Mouse (Mus musculus) CH12.LX (cell line): ENCODE measurements around the gene P2ry14. TPM values are rescaled to one million over a fixed set of nuclear protein-coding genes. Genes with fewer than 3 reads are reported as not detected.

Experiments used
- DNase-seq: peaks from one replicate; pipeline ENCODE4 v3.0.0-alpha.2; 2013; ENCODE audit errors: extremely low read depth
- H3K27ac ChIP-seq: 2 replicates; pipeline ENCODE4 v1.5.1; 2012; ENCODE audit warnings: low read depth, mild to moderate bottlenecking, control low read depth, moderate library complexity; ENCODE audit not compliant: insufficient read depth
- H3K27me3 ChIP-seq: replicated peaks from 2 replicates; pipeline ENCODE3; 2012; ENCODE audit warnings: inconsistent platforms
- H3K36me3 ChIP-seq, 2 experiments: replicated peaks in 1 of 2; 2 replicates each; pipeline versions ENCODE3 to v1.6.1; 2012; ENCODE audit warnings: inconsistent platforms in 1 of 2, low read length in 1 of 2, mild to moderate bottlenecking in 1 of 2, mixed read lengths in 1 of 2, moderate library complexity in 1 of 2; ENCODE audit not compliant: control insufficient read depth in 1 of 2, insufficient read depth in 1 of 2
- H3K4me1 ChIP-seq, 2 experiments: 2 replicates each; pipeline ENCODE4 v1.6.1; 2012; ENCODE audit warnings: inconsistent platforms in 1 of 2, moderate library complexity in 1 of 2; ENCODE audit not compliant: insufficient read depth in 2 of 2, control insufficient read depth in 1 of 2
- H3K4me2 ChIP-seq: 2 replicates; pipeline ENCODE4 v1.6.1; 2012; ENCODE audit warnings: low read depth, mild to moderate bottlenecking, control low read depth; ENCODE audit not compliant: poor library complexity, insufficient read depth, severe bottlenecking
- H3K4me3 ChIP-seq, 3 experiments: fragments of 150-350 bp in 1 of 3; sonication (generic) in 1 of 3; replicated peaks in 1 of 3; 2 replicates each; pipeline versions ENCODE3 to v1.5.1; 2011 to 2012; ENCODE audit warnings: low read depth in 2 of 3, low read length in 2 of 3, mild to moderate bottlenecking in 2 of 3, moderate library complexity in 2 of 3, control low read depth in 1 of 3, improper control_type of control experiment in 1 of 3, inconsistent platforms in 1 of 3, mixed read lengths in 1 of 3; ENCODE audit not compliant: poor library complexity in 1 of 3
- H3K79me2 ChIP-seq: replicated peaks from 2 replicates; pipeline ENCODE4 v1.6.1; 2012; ENCODE audit warnings: mild to moderate bottlenecking, moderate library complexity; ENCODE audit not compliant: control insufficient read depth, poor library complexity, insufficient read depth, severe bottlenecking; ENCODE audit errors: extremely low read depth
- H3K9ac ChIP-seq: 2 replicates; pipeline ENCODE4 v1.6.1; 2012; ENCODE audit warnings: low read depth, mild to moderate bottlenecking, control low read depth, moderate library complexity; ENCODE audit not compliant: insufficient read depth
- H3K9me3 ChIP-seq: replicated peaks from 2 replicates; pipeline ENCODE3; 2012; ENCODE audit warnings: low read length, inconsistent platforms, mixed read lengths
- BHLHE40 ChIP-seq: IDR thresholded peaks from 2 replicates; pipeline ENCODE4 v1.6.1; 2011; ENCODE audit warnings: mild to moderate bottlenecking, low read depth, low read length, improper control_type of control experiment
- CTCF ChIP-seq, 2 experiments: IDR thresholded peaks in 1 of 2; conservative IDR thresholded peaks in 1 of 2; 2 replicates each; pipeline ENCODE4 v1.5.1; 2011 to 2012; ENCODE audit warnings: low read depth in 2 of 2, low read length in 2 of 2, improper control_type of control experiment in 1 of 2, inconsistent platforms in 1 of 2, mild to moderate bottlenecking in 1 of 2, moderate library complexity in 1 of 2
- E2F4 ChIP-seq: IDR thresholded peaks from 2 replicates; pipeline ENCODE4 v1.6.1; 2011; ENCODE audit warnings: low read depth, low read length, improper control_type of control experiment; ENCODE audit not compliant: insufficient replicate concordance
- ELF1 ChIP-seq: IDR thresholded peaks from 2 replicates; pipeline ENCODE4 v1.6.1; 2014; ENCODE audit warnings: low read depth, mild to moderate bottlenecking, inconsistent platforms, low read length, improper control_type of control experiment
- GABPA ChIP-seq: IDR thresholded peaks from 2 replicates; pipeline ENCODE4 v1.6.1; 2012; ENCODE audit warnings: low read depth, low read length, improper control_type of control experiment, inconsistent platforms; ENCODE audit not compliant: insufficient replicate concordance
- MAZ ChIP-seq: IDR thresholded peaks from 2 replicates; pipeline ENCODE4 v1.6.1; 2012; ENCODE audit warnings: low read depth, mild to moderate bottlenecking, inconsistent platforms, low read length, improper control_type of control experiment, moderate library complexity
- MEF2A ChIP-seq: IDR thresholded peaks from 2 replicates; pipeline ENCODE4 v1.6.1; 2014; ENCODE audit warnings: low read depth, mild to moderate bottlenecking, inconsistent platforms, low read length, improper control_type of control experiment, borderline replicate concordance
- MXI1 ChIP-seq: IDR thresholded peaks from 2 replicates; pipeline ENCODE4 v1.6.1; 2011; ENCODE audit warnings: mild to moderate bottlenecking, low read depth, low read length, improper control_type of control experiment
- PAX5 ChIP-seq: IDR thresholded peaks from 2 replicates; pipeline ENCODE4 v1.6.1; 2012; ENCODE audit warnings: low read length, inconsistent platforms, mixed read lengths
- POLR2A ChIP-seq: IDR thresholded peaks from 2 replicates; pipeline ENCODE4 v1.6.1; 2011; ENCODE audit warnings: low read depth, mild to moderate bottlenecking, improper control_type of control experiment, low read length
- POLR2AphosphoS2 ChIP-seq: IDR thresholded peaks from 2 replicates; pipeline ENCODE4 v1.6.1; 2011; ENCODE audit warnings: low read depth, low read length, improper control_type of control experiment
- RAD21 ChIP-seq: IDR thresholded peaks from 2 replicates; pipeline ENCODE4 v1.6.1; 2011; ENCODE audit warnings: low read depth, mild to moderate bottlenecking, low read length, improper control_type of control experiment, moderate library complexity
- SIN3A ChIP-seq: IDR thresholded peaks from 2 replicates; pipeline ENCODE4 v1.6.1; 2012; ENCODE audit warnings: low read length, improper control_type of control experiment, inconsistent platforms
- SMC3 ChIP-seq: IDR thresholded peaks from 2 replicates; pipeline ENCODE4 v1.6.1; 2011; ENCODE audit warnings: low read depth, low read length, improper control_type of control experiment
- USF1 ChIP-seq: IDR thresholded peaks from 2 replicates; pipeline ENCODE4 v1.6.1; 2014; ENCODE audit warnings: low read depth, mild to moderate bottlenecking, inconsistent platforms, low read length, improper control_type of control experiment
- USF2 ChIP-seq: conservative IDR thresholded peaks from 2 replicates; pipeline ENCODE4 v1.6.1; 2011; ENCODE audit warnings: low read depth, low read length, improper control_type of control experiment
- ZC3H11A ChIP-seq: IDR thresholded peaks from 2 replicates; pipeline ENCODE4 v1.6.1; 2012; ENCODE audit warnings: low read depth, mild to moderate bottlenecking, inconsistent platforms, low read length, improper control_type of control experiment
- ZMIZ1 ChIP-seq: IDR thresholded peaks from 2 replicates; pipeline ENCODE4 v1.6.1; 2012; ENCODE audit warnings: low read depth, mild to moderate bottlenecking, inconsistent platforms, low read length, improper control_type of control experiment
- dilution Hi-C: fragments of 300-500 bp; cut with MboI; formaldehyde crosslinking; loops from 2 replicates; pipeline ENCODE4 v1.14.3; 2020; ENCODE audit warnings: low sequenced_read_pairs; ENCODE audit not compliant: extremely low pct_unique_long_range_greater_than_20kb, extremely low pct_ligation_motif_present
- in situ Hi-C: fragments of 300-500 bp; cut with MboI; formaldehyde crosslinking; loops from 3 replicates; pipeline ENCODE4 v1.14.3; 2019; ENCODE audit warnings: low sequenced_read_pairs, low pct_ligation_motif_present, low pct_unique_long_range_greater_than_20kb, mixed read lengths
- polyA plus RNA-seq: library from polyadenylated mRNA; unstranded; fragments of >175 nt; gene quantifications from 2 replicates; pipeline ENCODE4 v1.2.1, GENCODE M21; 2012; ENCODE audit warnings: low read depth; ENCODE audit not compliant: insufficient read length
- total RNA-seq, 2 experiments: library from RNA; depleted of rRNA; stranded (reverse); fragments of 300-350 nt in 1 of 2; fragments of >200 nt in 1 of 2; gene quantifications; 2 replicates each; pipeline ENCODE4 v1.2.3; 2012 to 2014

Gene P2ry14
- total and polyA plus RNA-seq, 3 experiments: 0.20 to 0.34 (median 0.24) TPM

DNA sequence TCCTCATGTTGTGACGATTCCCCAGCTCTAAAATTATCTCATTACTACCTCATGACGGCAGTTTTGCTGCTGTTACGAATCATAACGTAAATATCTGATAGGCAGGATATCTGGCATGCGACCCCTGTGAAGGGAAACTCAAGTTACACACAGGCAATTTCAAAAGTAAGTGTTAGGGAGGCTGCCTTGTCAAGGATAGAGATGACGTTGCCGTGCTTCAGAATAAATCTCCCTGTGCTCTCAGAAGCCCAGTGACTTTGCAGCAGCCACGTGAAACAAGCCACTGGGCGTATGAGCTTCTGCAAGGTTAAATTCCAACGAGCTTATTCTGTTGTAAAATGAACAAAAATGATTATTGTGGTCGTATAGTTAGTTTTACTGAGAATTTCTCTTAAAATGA, 74.8 kb downstream of the P2ry14 start:
- no peak overlapping the region for H3K4me2 ChIP-seq
- dilution Hi-C loops: no loop called here
- no peaks in the 10 kb centered on the region for H3K27me3 ChIP-seq
- in situ Hi-C loops: loop anchor here (5.0 kb wide), 1 partner anchor 89 kb away; no protein-coding TSS in a partner anchor
- H3K9me3 ChIP-seq: no peaks in the 10 kb centered on the region
- DNase-seq: no peak
- no peak for TF ChIP-seq CTCF (conservative IDR thresholded peaks at IDR 0.05 in 1 of 2, IDR thresholded peaks at IDR 0.05 in 1 of 2; ENCODE audit: low read depth in 2 of 2, low read length in 2 of 2)
- no peak for TF ChIP-seq MXI1
- TF ChIP-seq ELF1: no peak
- no peak for TF ChIP-seq BHLHE40
- TF ChIP-seq ZC3H11A: no peak
- TF ChIP-seq GABPA: no peak
- no peak for TF ChIP-seq USF1
- TF ChIP-seq SIN3A: no peak
- TF ChIP-seq MAZ: no peak
- TF ChIP-seq USF2: no peak
- no peak for TF ChIP-seq ZMIZ1
- no peak for TF ChIP-seq PAX5
- TF ChIP-seq E2F4: no peak
- TF ChIP-seq POLR2AphosphoS2: no peak
- H3K4me1 ChIP-seq: peaks cover 20 to 38% of the 10 kb centered on the region in 2 experiments
- no peak overlapping the region for H3K27ac ChIP-seq
- no peak overlapping the region for H3K9ac ChIP-seq
- no peaks in the 10 kb centered on the region for H3K79me2 ChIP-seq
- H3K36me3 ChIP-seq: peaks cover 0 to under 1% of the 10 kb centered on the region in 2 experiments
- no peak overlapping the region for H3K4me3 ChIP-seq

DNA sequence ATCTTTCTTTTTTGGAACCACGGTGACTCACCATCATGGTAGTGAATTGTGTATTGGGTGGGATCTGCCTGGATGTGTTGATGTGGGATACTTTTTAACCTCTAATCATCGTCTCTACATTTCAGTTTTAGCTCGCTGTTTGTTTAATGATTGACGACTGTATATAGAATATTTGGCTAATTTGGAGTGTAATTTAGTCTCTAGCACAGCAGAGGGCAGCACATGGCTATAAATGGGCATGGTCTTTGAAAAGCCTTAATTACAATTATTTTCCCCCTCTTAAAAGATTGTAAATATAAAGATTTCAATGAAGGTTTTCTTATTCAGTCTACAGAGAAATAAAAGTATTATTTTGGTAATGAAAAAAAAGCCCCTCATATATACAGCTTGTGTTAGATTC, 76.1 kb downstream of the P2ry14 start:
- Histone ChIP-seq H3K36me3 (no peaks in the 10 kb centered on the region), H3K4me2 (no peak overlapping the region; the same call in 1 of the 2 replicates), H3K4me1 (peaks cover 18 to 30% of the 10 kb centered on the region in 2 experiments), H3K27ac (no peak overlapping the region), H3K9ac (no peak overlapping the region), H3K4me3 (no peak overlapping the region), H3K79me2 (no peaks in the 10 kb centered on the region), H3K9me3 (no peaks in the 10 kb centered on the region), H3K27me3 (no peaks in the 10 kb centered on the region)
- TF ChIP-seq CTCF (conservative IDR thresholded peaks at IDR 0.05 in 1 of 2, IDR thresholded peaks at IDR 0.05 in 1 of 2; ENCODE audit: low read depth in 2 of 2, low read length in 2 of 2): peak; percentile 4 to 84; a peak in 2 of 4 replicates
- TF ChIP-seq POLR2A: no peak
- TF ChIP-seq SMC3: peak; percentile 61
- peak; percentile 12; the same call in 1 of the 2 replicates for TF ChIP-seq ZC3H11A
- TF ChIP-seq RAD21: peak; percentile 91
- TF ChIP-seq MEF2A: no peak
- no peak for TF ChIP-seq ELF1
- no peak for DNase-seq
- dilution Hi-C loops (no loop called here), in situ Hi-C loops (loop anchor here (5.0 kb wide), 1 partner anchor 90 kb away; no protein-coding TSS in a partner anchor)
